Mouse (Mus musculus) bone marrow macrophage, adult 2 months (primary cell): ENCODE results near the gene Pgm2l1.

ENCODE experiments used
- CTCF ChIP-seq: IDR thresholded peaks from 2 replicates; pipeline ENCODE4 v1.5.1; 2012; ENCODE audit warnings: low read depth, mild to moderate bottlenecking, low read length, moderate library complexity
- POLR2A ChIP-seq: IDR thresholded peaks from 2 replicates; pipeline ENCODE4 v1.6.1; 2012; ENCODE audit warnings: mild to moderate bottlenecking, low read depth, low read length, borderline replicate concordance

- TF ChIP-seq CTCF (no peak), POLR2A (no peak)
Observed at GRCm38 (mm10) chr7:100179836-100180407, 47.3 kb upstream of the Pgm2l1 start.
